Mouse (Mus musculus) hindbrain, embryonic 16.5 days (tissue): ENCODE data around the gene Klhl7. TPM values are rescaled to one million over a fixed set of nuclear protein-coding genes. Genes with fewer than 3 reads are reported as not detected.

ENCODE experiments used
- ATAC-seq: fragments of 200-750 bp; cut with Nextera tagmentation; 2 replicates; pipeline ENCODE4 v1.8.0; 2017; ENCODE audit warnings: moderate TSS enrichment, moderate library complexity
- H3K27ac ChIP-seq: fragments of 300-500 bp; sonication (generic); 2 replicates; pipeline ENCODE4 v1.5.1; 2014; ENCODE audit warnings: low read depth, mild to moderate bottlenecking, control low read depth, low read length, moderate library complexity
- H3K27me3 ChIP-seq: fragments of 300-500 bp; sonication (generic); replicated peaks from 2 replicates; pipeline ENCODE4 v1.6.1; 2014; ENCODE audit warnings: low read length; ENCODE audit not compliant: control insufficient read depth, insufficient read depth
- H3K36me3 ChIP-seq: fragments of 300-500 bp; sonication (generic); 2 replicates; pipeline ENCODE4 v1.6.1; 2014; ENCODE audit warnings: mild to moderate bottlenecking, low read length, moderate library complexity, mixed read lengths; ENCODE audit not compliant: control insufficient read depth, insufficient read depth
- H3K4me1 ChIP-seq: fragments of 300-500 bp; sonication (generic); 2 replicates; pipeline ENCODE4 v1.6.1; 2014; ENCODE audit warnings: low read depth, low read length; ENCODE audit not compliant: control insufficient read depth, insufficient read depth
- H3K4me2 ChIP-seq: fragments of 300-500 bp; sonication (generic); 2 replicates; pipeline ENCODE4 v1.6.1; 2014; ENCODE audit warnings: mild to moderate bottlenecking, low read length, control low read depth, moderate library complexity
- H3K4me3 ChIP-seq: fragments of 300-500 bp; sonication (generic); 2 replicates; pipeline ENCODE4 v1.5.1; 2014; ENCODE audit warnings: mild to moderate bottlenecking, low read length, control low read depth, moderate library complexity
- H3K9ac ChIP-seq: fragments of 300-500 bp; sonication (generic); 2 replicates; pipeline ENCODE4 v1.6.1; 2014; ENCODE audit warnings: low read depth, mild to moderate bottlenecking, control low read depth, low read length, moderate library complexity
- H3K9me3 ChIP-seq: fragments of 300-500 bp; sonication (generic); 2 replicates; pipeline ENCODE4 v1.6.1; 2014; ENCODE audit warnings: mild to moderate bottlenecking, low read length, moderate library complexity; ENCODE audit not compliant: control insufficient read depth
- WGBS: fragments of 180-500 bp; shearing (Covaris S2); extraction: QIAGEN DNeasy Blood & Tissue Kit; methylation state at CpG from one replicate; pipeline ENCODE4 v1.1.7; 2014; 5-methylcytosine and 5-hydroxymethylcytosine counted together
- polyA plus RNA-seq: library from polyadenylated mRNA; unstranded; fragments of >200 nt; fragmentation: Nextera tagmentation; extraction: Ambion mirVana; gene quantifications from 2 replicates; pipeline ENCODE4 v1.2.1, GENCODE M21; 2015

Klhl7 gene
- polyA plus RNA-seq: 132 and 134 TPM in 2 replicates

- Histone ChIP-seq H3K4me3 (peak within 1 kb of the TSS; percentile 84), H3K9me3 (no peaks in the 10 kb centered on the region), H3K27me3 (no peaks in the 10 kb centered on the region), H3K4me1 (peaks cover 17% of the 10 kb centered on the region), H3K27ac (peak within 1 kb of the TSS; percentile 96), H3K36me3 (no peaks in the 10 kb centered on the region), H3K9ac (peak within 1 kb of the TSS; percentile 91), H3K4me2 (peak within 1 kb of the TSS; percentile 75)
- WGBS: 1% methylated on average over 47 of the region's 47 CpGs
- peak; percentile 96 for ATAC-seq
These were observed at the start of gene Klhl7 for GRCm38 (mm10) chr5:24100106-24100809. Gene Klhl7 (plus strand): TSS chr5:24100605.

GRCm38 (mm10) chr5:24051755-24052675 lies 48.4 kb upstream of the Klhl7 start:
- 64% methylated on average over 16 of the region's 16 CpGs for WGBS
- Histone ChIP-seq H3K27me3 (no peaks in the 10 kb centered on the region), H3K4me2 (no peak overlapping the region), H3K9me3 (peaks cover 3% of the 10 kb centered on the region; the same call in 1 of the 2 replicates), H3K4me1 (no peaks in the 10 kb centered on the region), H3K9ac (no peak overlapping the region), H3K36me3 (no peaks in the 10 kb centered on the region), H3K27ac (no peak overlapping the region), H3K4me3 (no peak overlapping the region)
- no peak for ATAC-seq

GRCm38 (mm10) chr5:24053245-24054190 lies 46.9 kb upstream of the Klhl7 start:
- WGBS: 41% methylated on average over 9 of the region's 9 CpGs
- Histone ChIP-seq H3K9ac (no peak overlapping the region), H3K4me2 (no peak overlapping the region), H3K27ac (no peak overlapping the region), H3K36me3 (no peaks in the 10 kb centered on the region), H3K27me3 (no peaks in the 10 kb centered on the region), H3K4me3 (no peak overlapping the region), H3K4me1 (no peaks in the 10 kb centered on the region), H3K9me3 (peaks cover 3% of the 10 kb centered on the region; the same call in 1 of the 2 replicates)
- ATAC-seq: no peak

DNA sequence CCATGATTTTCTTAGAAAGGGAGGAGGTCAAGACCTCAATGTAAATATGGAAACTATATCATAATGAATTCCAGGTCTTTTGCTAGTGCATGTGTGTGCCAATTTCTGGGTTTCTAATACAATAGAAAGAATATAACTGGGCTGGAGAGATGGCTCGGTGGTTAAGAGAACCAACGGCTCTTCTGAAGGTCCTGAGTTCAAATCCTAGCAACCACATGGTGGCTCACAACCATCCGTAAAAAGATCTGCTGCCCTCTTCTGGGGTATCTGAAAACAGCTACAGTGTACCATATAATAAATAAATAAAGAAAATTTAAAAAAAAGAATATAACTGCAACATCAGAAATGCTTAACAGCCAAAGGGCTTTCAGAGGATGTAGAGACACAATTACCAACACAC lies 46.0 kb upstream of the Klhl7 start:
- Histone ChIP-seq H3K36me3 (no peaks in the 10 kb centered on the region), H3K4me3 (no peak overlapping the region), H3K9me3 (peaks cover 3% of the 10 kb centered on the region; the same call in 1 of the 2 replicates), H3K4me1 (no peaks in the 10 kb centered on the region), H3K27ac (no peak overlapping the region), H3K4me2 (no peak overlapping the region), H3K9ac (no peak overlapping the region), H3K27me3 (no peaks in the 10 kb centered on the region)
- 93% methylated on average over 3 of the region's 3 CpGs for WGBS
- no peak for ATAC-seq

GRCm38 (mm10) chr5:24056865-24057264 lies 43.5 kb upstream of the Klhl7 start:
- Histone ChIP-seq H3K4me2 (no peak overlapping the region), H3K27me3 (no peaks in the 10 kb centered on the region), H3K4me1 (no peaks in the 10 kb centered on the region), H3K4me3 (no peak overlapping the region), H3K27ac (no peak overlapping the region), H3K9ac (no peak overlapping the region), H3K9me3 (peaks cover 3% of the 10 kb centered on the region; the same call in 1 of the 2 replicates), H3K36me3 (no peaks in the 10 kb centered on the region)
- 94% methylated on average over 2 of the region's 2 CpGs for WGBS
- ATAC-seq: no peak

DNA sequence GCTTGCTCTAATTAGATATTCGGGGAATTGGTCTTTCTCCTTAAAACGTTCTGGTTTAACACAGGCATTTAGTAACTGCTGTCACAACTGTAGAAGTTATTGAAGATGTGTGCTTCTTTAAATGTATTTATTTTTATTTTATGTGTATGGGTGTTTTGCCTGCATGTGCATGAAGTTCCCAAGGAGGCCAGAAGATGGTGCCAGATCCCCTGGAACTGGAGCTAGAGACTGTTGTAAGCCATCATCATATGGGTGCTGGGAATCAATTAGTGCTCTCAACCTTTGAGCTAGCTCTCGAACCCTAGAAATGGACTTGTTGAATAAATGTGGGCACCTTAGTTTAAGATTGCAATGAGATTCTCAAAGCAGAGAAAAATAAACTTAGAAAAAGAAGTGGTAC lies 42.8 kb upstream of the Klhl7 start:
- Histone ChIP-seq H3K9ac (no peak overlapping the region), H3K4me3 (no peak overlapping the region), H3K27me3 (no peaks in the 10 kb centered on the region), H3K4me1 (no peaks in the 10 kb centered on the region), H3K4me2 (no peak overlapping the region), H3K36me3 (no peaks in the 10 kb centered on the region), H3K27ac (no peak overlapping the region), H3K9me3 (peaks cover 3% of the 10 kb centered on the region; the same call in 1 of the 2 replicates)
- no peak for ATAC-seq
- WGBS: 79% methylated on average over 3 of the region's 3 CpGs

GRCm38 (mm10) chr5:24060949-24061348 lies 39.5 kb upstream of the Klhl7 start:
- no peak overlapping the region for H3K4me3 ChIP-seq
- peaks cover under 1% of the 10 kb centered on the region; the same call in 1 of the 2 replicates for H3K9me3 ChIP-seq
- H3K36me3 ChIP-seq: no peaks in the 10 kb centered on the region
- ATAC-seq: no peak
- H3K4me1 ChIP-seq: no peaks in the 10 kb centered on the region
- no peak overlapping the region for H3K4me2 ChIP-seq
- H3K27me3 ChIP-seq: no peaks in the 10 kb centered on the region
- 62% methylated on average over 3 of the region's 3 CpGs for WGBS
- no peak overlapping the region for H3K27ac ChIP-seq
- no peak overlapping the region for H3K9ac ChIP-seq

GRCm38 (mm10) chr5:24063034-24063433 lies 37.4 kb upstream of the Klhl7 start:
- ATAC-seq: no peak
- H3K27me3 ChIP-seq: no peaks in the 10 kb centered on the region
- no peak overlapping the region for H3K4me2 ChIP-seq
- no peak overlapping the region for H3K27ac ChIP-seq
- H3K4me1 ChIP-seq: no peaks in the 10 kb centered on the region
- no peak overlapping the region for H3K9ac ChIP-seq
- no peak overlapping the region for H3K4me3 ChIP-seq
- no peaks in the 10 kb centered on the region for H3K9me3 ChIP-seq
- WGBS: 86% methylated on average over 6 of the region's 6 CpGs
- H3K36me3 ChIP-seq: no peaks in the 10 kb centered on the region
